Mouse (Mus musculus) kidney, embryonic 16.5 days (tissue): Measurements from ENCODE around the gene Drd4. TPM values are rescaled to one million over a fixed set of nuclear protein-coding genes. Genes with fewer than 3 reads are reported as not detected.

Experiments
- ATAC-seq: fragments of 200-750 bp; cut with Nextera tagmentation; 2 replicates; pipeline ENCODE4 v1.8.0; 2017; ENCODE audit warnings: moderate TSS enrichment; ENCODE audit not compliant: low FRiP score, low TSS enrichment
- H3K27ac ChIP-seq: fragments of 300-500 bp; sonication (generic); 2 replicates; pipeline ENCODE4 v1.5.1; 2014; ENCODE audit warnings: low read length
- H3K27me3 ChIP-seq: fragments of 300-500 bp; sonication (generic); 2 replicates; pipeline ENCODE4 v1.6.1; 2014; ENCODE audit warnings: low read length, control low read depth, mixed read lengths; ENCODE audit not compliant: insufficient read depth
- H3K36me3 ChIP-seq: fragments of 300-500 bp; sonication (generic); 2 replicates; pipeline ENCODE4 v1.6.1; 2014; ENCODE audit warnings: low read length, control low read depth, mixed read lengths; ENCODE audit not compliant: insufficient read depth
- H3K4me1 ChIP-seq: fragments of 300-500 bp; sonication (generic); 2 replicates; pipeline ENCODE4 v1.6.1; 2014; ENCODE audit warnings: low read length, control low read depth, mixed read lengths; ENCODE audit not compliant: insufficient read depth
- H3K4me2 ChIP-seq: fragments of 300-500 bp; sonication (generic); replicated peaks from 2 replicates; pipeline ENCODE4 v1.6.1; 2014; ENCODE audit warnings: low read depth, low read length
- H3K4me3 ChIP-seq: fragments of 300-500 bp; sonication (generic); 2 replicates; pipeline ENCODE4 v1.5.1; 2014; ENCODE audit warnings: mild to moderate bottlenecking, low read length
- H3K9ac ChIP-seq: fragments of 300-500 bp; sonication (generic); replicated peaks from 2 replicates; pipeline ENCODE4 v1.6.1; 2014; ENCODE audit warnings: low read length
- H3K9me3 ChIP-seq: fragments of 300-500 bp; sonication (generic); 2 replicates; pipeline ENCODE4 v1.6.1; 2016; ENCODE audit warnings: low read length, control low read depth
- WGBS: fragments of 180-500 bp; shearing (Covaris S2); extraction: QIAGEN DNeasy Blood & Tissue Kit; methylation state at CpG from one replicate; pipeline ENCODE4 v1.1.7; 2014; 5-methylcytosine and 5-hydroxymethylcytosine counted together
- polyA plus RNA-seq: library from polyadenylated mRNA; unstranded; fragments of >200 nt; fragmentation: Nextera tagmentation; extraction: Ambion mirVana; gene quantifications from 2 replicates; pipeline ENCODE4 v1.2.1, GENCODE M21; 2015

Drd4 gene
- polyA plus RNA-seq, 1 experiment from 2014 or later, result 1.3 TPM

- Histone ChIP-seq H3K36me3 (no peaks in the 10 kb centered on the region), H3K9me3 (no peaks in the 10 kb centered on the region), H3K4me1 (no peaks in the 10 kb centered on the region), H3K27ac (no peak overlapping the region), H3K9ac (no peak overlapping the region), H3K4me2 (no peak overlapping the region), H3K27me3 (peaks cover 21% of the 10 kb centered on the region), H3K4me3 (no peak overlapping the region)
- 78% methylated on average over 3 of the region's 3 CpGs for WGBS
- no peak for ATAC-seq
Measured at GRCm38 (mm10) chr7:141288042-141288441, 3.8 kb upstream of the Drd4 start.

DNA sequence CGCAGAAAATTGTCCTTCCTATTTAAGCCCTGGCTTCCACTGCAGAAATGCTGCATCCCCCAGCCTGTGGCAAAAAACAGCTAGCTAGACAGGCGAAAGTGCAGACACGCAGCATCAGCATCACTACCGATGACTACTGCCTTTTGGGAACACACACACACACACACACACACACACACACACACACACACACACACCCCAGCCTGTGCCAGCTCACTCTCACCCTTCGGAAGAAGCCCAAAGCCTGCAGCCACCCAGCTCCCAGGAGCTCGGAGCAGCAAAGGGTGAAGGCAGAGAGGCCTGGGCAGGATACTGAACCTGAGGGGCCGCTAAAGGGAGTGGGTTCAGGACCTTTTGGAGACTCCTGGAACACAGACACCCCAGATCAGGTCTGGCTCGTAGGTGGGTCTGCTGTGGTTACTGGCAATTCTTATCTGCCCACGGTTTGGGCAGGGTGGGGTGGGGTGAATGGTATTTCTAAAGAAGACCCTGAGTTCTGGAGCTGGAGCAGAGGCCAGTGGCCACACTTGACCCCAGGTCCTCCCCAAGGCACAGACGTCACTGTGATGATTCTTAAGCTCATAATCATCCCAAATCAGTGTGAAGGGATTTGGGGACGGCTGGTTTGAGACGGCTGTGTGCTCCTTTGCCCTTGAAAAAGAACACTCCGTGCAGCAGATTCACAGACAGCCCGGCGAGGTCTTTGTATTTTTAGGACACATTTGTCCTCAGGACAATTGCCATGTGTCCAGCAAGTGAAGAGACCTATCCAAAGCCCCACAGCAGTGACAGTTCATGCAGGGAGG, 980 bp downstream of the Drd4 start:
- ATAC-seq, result no peak
- Histone ChIP-seq H3K9me3 (no peaks in the 10 kb centered on the region), H3K36me3 (no peaks in the 10 kb centered on the region; the same call in 1 of the 2 replicates), H3K9ac (peak overlapping the region; percentile 59), H3K27me3 (peaks cover 47% of the 10 kb centered on the region), H3K4me2 (peak overlapping the region; percentile 84), H3K4me1 (peaks cover 15% of the 10 kb centered on the region), H3K4me3 (peak overlapping the region; percentile 50), H3K27ac (no peak overlapping the region)
- 44% methylated on average over 15 of the region's 15 CpGs for WGBS

DNA sequence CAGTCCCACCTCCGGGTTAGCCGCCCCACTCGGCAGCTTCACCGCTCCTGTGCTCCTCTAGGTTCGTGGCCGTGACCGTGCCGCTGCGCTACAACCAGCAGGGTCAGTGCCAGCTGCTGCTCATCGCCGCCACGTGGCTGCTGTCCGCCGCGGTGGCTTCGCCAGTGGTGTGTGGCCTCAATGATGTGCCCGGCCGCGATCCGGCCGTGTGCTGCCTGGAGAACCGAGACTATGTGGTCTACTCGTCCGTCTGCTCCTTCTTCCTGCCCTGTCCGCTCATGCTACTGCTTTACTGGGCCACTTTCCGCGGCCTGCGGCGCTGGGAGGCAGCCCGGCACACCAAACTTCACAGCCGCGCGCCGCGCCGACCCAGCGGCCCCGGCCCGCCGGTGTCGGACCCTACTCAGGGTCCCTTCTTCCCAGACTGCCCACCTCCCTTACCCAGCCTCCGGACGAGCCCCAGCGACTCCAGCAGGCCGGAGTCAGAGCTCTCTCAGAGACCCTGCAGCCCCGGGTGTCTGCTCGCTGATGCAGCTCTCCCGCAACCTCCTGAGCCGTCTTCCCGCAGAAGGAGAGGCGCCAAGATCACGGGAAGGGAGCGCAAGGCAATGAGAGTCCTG, 2.2 kb downstream of the Drd4 start:
- under 1% methylated on average over 53 of the region's 53 CpGs for WGBS
- peak overlapping the region; percentile 60 for H3K9ac ChIP-seq
- peak overlapping the region; percentile 70 for H3K4me2 ChIP-seq
- ATAC-seq, result peak; percentile 53; the same call in 1 of the 2 replicates
- no peaks in the 10 kb centered on the region; the same call in 1 of the 2 replicates for H3K36me3 ChIP-seq
- H3K4me1 ChIP-seq, result peaks cover 15% of the 10 kb centered on the region
- H3K4me3 ChIP-seq, result peak overlapping the region; percentile 46
- no peaks in the 10 kb centered on the region for H3K9me3 ChIP-seq
- no peak overlapping the region for H3K27ac ChIP-seq
- peaks cover 47% of the 10 kb centered on the region for H3K27me3 ChIP-seq

- H3K9me3 ChIP-seq, result no peaks in the 10 kb centered on the region
- ATAC-seq, result no peak
- H3K4me2 ChIP-seq, result peak overlapping the region; percentile 70
- no peaks in the 10 kb centered on the region; the same call in 1 of the 2 replicates for H3K36me3 ChIP-seq
- H3K4me3 ChIP-seq, result peak overlapping the region; percentile 46
- WGBS, result 4% methylated on average over 22 of the region's 22 CpGs
- peak overlapping the region; percentile 60 for H3K9ac ChIP-seq
- H3K4me1 ChIP-seq, result peaks cover 15% of the 10 kb centered on the region
- H3K27me3 ChIP-seq, result peaks cover 47% of the 10 kb centered on the region
- no peak overlapping the region for H3K27ac ChIP-seq
Measured at GRCm38 (mm10) chr7:141294479-141294878, 2.7 kb downstream of the Drd4 start.

DNA sequence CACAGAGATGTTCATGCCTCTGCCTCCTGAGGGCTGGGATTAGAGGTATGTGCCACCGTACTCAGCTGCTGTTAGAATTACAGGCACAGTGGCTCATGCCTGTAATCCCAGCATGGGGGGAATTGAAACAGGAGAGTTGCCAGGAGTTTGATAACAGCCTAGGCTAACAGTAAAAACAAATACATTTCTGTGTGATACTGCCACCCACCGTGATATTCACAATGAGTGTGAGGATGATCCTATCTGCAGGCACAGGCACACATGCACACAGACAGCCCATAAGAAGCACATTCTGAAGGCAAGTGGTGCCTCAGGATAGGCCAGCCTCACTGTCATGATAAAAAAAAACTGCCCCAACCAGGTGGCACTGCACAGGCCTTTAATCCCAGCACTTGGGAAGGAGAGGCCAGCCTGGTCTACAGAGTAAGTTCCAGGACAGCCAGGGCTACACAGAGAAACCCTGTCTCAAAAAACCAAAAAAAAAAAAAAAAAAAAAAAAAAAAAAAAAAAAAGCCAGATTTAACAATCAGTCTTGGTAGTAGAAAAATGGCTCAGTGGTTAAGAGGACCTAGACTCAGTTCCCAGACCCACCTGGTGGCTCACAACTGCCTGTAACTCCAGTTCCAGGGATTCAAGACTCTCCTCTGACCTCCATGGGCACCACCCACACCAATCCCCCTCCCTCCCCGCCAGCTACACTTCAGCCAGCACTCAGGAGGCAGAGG, 6.3 kb downstream of the Drd4 start:
- Histone ChIP-seq H3K4me2 (no peak overlapping the region), H3K9me3 (no peaks in the 10 kb centered on the region), H3K9ac (no peak overlapping the region), H3K4me3 (no peak overlapping the region), H3K27me3 (peaks cover 25% of the 10 kb centered on the region), H3K27ac (no peak overlapping the region), H3K36me3 (peaks cover 28% of the 10 kb centered on the region), H3K4me1 (peaks cover 15% of the 10 kb centered on the region)
- 71% methylated on average over 3 of the region's 3 CpGs for WGBS
- no peak for ATAC-seq

GRCm38 (mm10) chr7:141299175-141299574, 7.4 kb downstream of the Drd4 start:
- peaks cover 7% of the 10 kb centered on the region for H3K4me1 ChIP-seq
- no peak overlapping the region for H3K4me3 ChIP-seq
- H3K9ac ChIP-seq, result no peak overlapping the region
- 92% methylated on average over 8 of the region's 8 CpGs for WGBS
- H3K27me3 ChIP-seq, result peaks cover 14% of the 10 kb centered on the region
- H3K36me3 ChIP-seq, result peaks cover 34% of the 10 kb centered on the region
- ATAC-seq, result no peak
- no peaks in the 10 kb centered on the region for H3K9me3 ChIP-seq
- H3K4me2 ChIP-seq, result no peak overlapping the region
- no peak overlapping the region for H3K27ac ChIP-seq

- Histone ChIP-seq H3K27ac (no peak overlapping the region), H3K9ac (no peak overlapping the region), H3K4me1 (no peaks in the 10 kb centered on the region), H3K27me3 (no peaks in the 10 kb centered on the region), H3K9me3 (no peaks in the 10 kb centered on the region), H3K36me3 (peaks cover 50% of the 10 kb centered on the region), H3K4me2 (no peak overlapping the region), H3K4me3 (no peak overlapping the region)
- ATAC-seq, result no peak
- 92% methylated on average over 9 of the region's 9 CpGs for WGBS
Measured at GRCm38 (mm10) chr7:141301386-141301785, 9.6 kb downstream of the Drd4 start.

- no peaks in the 10 kb centered on the region for H3K9me3 ChIP-seq
- H3K4me2 ChIP-seq, result no peak overlapping the region
- 75% methylated on average over 1 of the region's 1 CpGs for WGBS
- peaks cover 63% of the 10 kb centered on the region for H3K36me3 ChIP-seq
- no peak overlapping the region for H3K4me3 ChIP-seq
- no peaks in the 10 kb centered on the region for H3K4me1 ChIP-seq
- H3K27me3 ChIP-seq, result no peaks in the 10 kb centered on the region
- no peak overlapping the region for H3K27ac ChIP-seq
- no peak overlapping the region for H3K9ac ChIP-seq
- ATAC-seq, result no peak
Measured at GRCm38 (mm10) chr7:141302702-141303268, 11.0 kb downstream of the Drd4 start.

DNA sequence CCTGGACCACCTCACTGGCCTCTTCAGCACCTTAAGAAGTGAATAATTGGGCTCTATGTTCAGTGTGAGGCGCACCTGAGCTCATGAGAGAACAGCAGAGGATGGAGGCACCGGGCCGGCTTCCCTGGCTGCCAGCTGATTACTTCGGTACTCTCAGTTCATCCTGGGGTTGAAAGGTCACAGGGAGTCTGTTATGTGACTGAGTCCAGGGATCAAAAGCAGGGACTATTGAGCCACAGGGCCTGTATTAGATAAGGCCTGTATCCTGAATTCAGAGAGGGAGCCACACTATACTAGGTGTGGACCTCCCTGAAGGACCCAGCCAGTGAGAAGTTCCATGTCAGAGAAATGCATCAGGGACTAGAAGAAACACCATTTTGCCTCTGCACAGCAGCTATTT, 12.7 kb downstream of the Drd4 start:
- no peaks in the 10 kb centered on the region for H3K4me1 ChIP-seq
- H3K4me2 ChIP-seq, result no peak overlapping the region
- peaks cover 73% of the 10 kb centered on the region for H3K36me3 ChIP-seq
- H3K4me3 ChIP-seq, result no peak overlapping the region
- 80% methylated on average over 4 of the region's 4 CpGs for WGBS
- H3K9me3 ChIP-seq, result no peaks in the 10 kb centered on the region
- no peak overlapping the region for H3K27ac ChIP-seq
- ATAC-seq, result no peak
- no peak overlapping the region for H3K9ac ChIP-seq
- no peaks in the 10 kb centered on the region for H3K27me3 ChIP-seq
